Mouse (Mus musculus) lung, embryonic 14.5 days (tissue): ENCODE measurements around the gene Nmrk1. TPM values are rescaled to one million over a fixed set of nuclear protein-coding genes. Genes with fewer than 3 reads are reported as not detected.

Experiments
- ATAC-seq: fragments of 200-750 bp; cut with Nextera tagmentation; 2 replicates; pipeline ENCODE4 v1.8.0; 2017; ENCODE audit warnings: mild to moderate bottlenecking, moderate TSS enrichment, moderate library complexity; ENCODE audit not compliant: insufficient read depth
- DNase-seq: peaks from one replicate; pipeline ENCODE4 v3.0.0-alpha.2; 2015
- H3K27ac ChIP-seq: fragments of 300-500 bp; sonication (generic); 2 replicates; pipeline ENCODE4 v1.5.1; 2014; ENCODE audit warnings: low read depth, mild to moderate bottlenecking, moderate library complexity
- H3K27me3 ChIP-seq: fragments of 300-500 bp; sonication (generic); 2 replicates; pipeline ENCODE4 v1.6.1; 2014; ENCODE audit warnings: low read length, control low read depth; ENCODE audit not compliant: insufficient read depth
- H3K36me3 ChIP-seq: fragments of 300-500 bp; sonication (generic); 2 replicates; pipeline ENCODE4 v1.6.1; 2014; ENCODE audit warnings: control low read depth; ENCODE audit not compliant: insufficient read depth
- H3K4me1 ChIP-seq: fragments of 300-500 bp; sonication (generic); 2 replicates; pipeline ENCODE4 v1.6.1; 2014; ENCODE audit warnings: antibody characterized with exemption, control low read depth; ENCODE audit not compliant: insufficient read depth
- H3K4me2 ChIP-seq: fragments of 300-500 bp; sonication (generic); 2 replicates; pipeline ENCODE4 v1.6.1; 2014; ENCODE audit warnings: mild to moderate bottlenecking
- H3K4me3 ChIP-seq: fragments of 300-500 bp; sonication (generic); 2 replicates; pipeline ENCODE4 v1.5.1; 2014; ENCODE audit warnings: low read depth, low read length
- H3K9ac ChIP-seq: fragments of 300-500 bp; sonication (generic); 2 replicates; pipeline ENCODE4 v1.6.1; 2014
- H3K9me3 ChIP-seq: fragments of 300-500 bp; sonication (generic); 2 replicates; pipeline ENCODE4 v1.6.1; 2016; ENCODE audit warnings: low read depth, low read length, control low read depth
- CTCF ChIP-seq: IDR thresholded peaks from 2 replicates; pipeline ENCODE4 v1.5.1; 2016; ENCODE audit warnings: antibody characterized with exemption, low read depth
- WGBS: fragments of 180-500 bp; shearing (Covaris S2); extraction: QIAGEN DNeasy Blood & Tissue Kit; methylation state at CpG from one replicate; pipeline ENCODE4 v1.1.7; 2014; 5-methylcytosine and 5-hydroxymethylcytosine counted together
- polyA plus RNA-seq: library from polyadenylated mRNA; unstranded; fragments of >200 nt; fragmentation: Nextera tagmentation; extraction: Ambion mirVana; gene quantifications from 2 replicates; pipeline ENCODE4 v1.2.1, GENCODE M21; 2014

Nmrk1 gene
- polyA plus RNA-seq, 1 experiment from 2014 or later: 8.4 TPM

DNA sequence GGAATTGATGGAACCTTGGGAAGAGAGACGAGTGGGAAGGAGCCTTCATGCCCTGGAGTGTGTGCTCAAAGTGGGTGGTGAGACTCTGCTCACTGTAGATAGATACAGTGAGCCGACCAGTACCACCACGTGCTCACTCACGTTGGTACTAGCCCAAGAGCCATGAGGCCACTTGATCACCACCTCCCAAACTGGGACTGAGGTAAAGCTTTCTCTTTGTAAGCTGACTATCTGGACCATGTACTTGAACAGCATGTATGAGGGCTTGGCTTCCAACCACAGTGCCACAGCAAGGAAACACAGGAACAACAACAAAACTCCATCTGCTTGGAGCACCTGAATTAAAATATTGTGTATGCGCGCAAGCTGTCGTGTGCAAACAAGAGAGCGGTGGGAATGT, 42.5 kb upstream of the Nmrk1 start:
- H3K27ac ChIP-seq: no peak overlapping the region
- no peak overlapping the region for H3K4me3 ChIP-seq
- 69% methylated on average over 8 of the region's 8 CpGs for WGBS
- H3K4me1 ChIP-seq: no peaks in the 10 kb centered on the region
- no peak for TF ChIP-seq CTCF
- 0 out of 2 replicates have a peak, but pooled peaks cover 3% of the 10 kb centered on the region for H3K36me3 ChIP-seq
- H3K9me3 ChIP-seq: no peaks in the 10 kb centered on the region
- DNase-seq (no peak), ATAC-seq (no peak)
- H3K4me2 ChIP-seq: no peak overlapping the region
- H3K9ac ChIP-seq: no peak overlapping the region
- H3K27me3 ChIP-seq: no peaks in the 10 kb centered on the region

DNA sequence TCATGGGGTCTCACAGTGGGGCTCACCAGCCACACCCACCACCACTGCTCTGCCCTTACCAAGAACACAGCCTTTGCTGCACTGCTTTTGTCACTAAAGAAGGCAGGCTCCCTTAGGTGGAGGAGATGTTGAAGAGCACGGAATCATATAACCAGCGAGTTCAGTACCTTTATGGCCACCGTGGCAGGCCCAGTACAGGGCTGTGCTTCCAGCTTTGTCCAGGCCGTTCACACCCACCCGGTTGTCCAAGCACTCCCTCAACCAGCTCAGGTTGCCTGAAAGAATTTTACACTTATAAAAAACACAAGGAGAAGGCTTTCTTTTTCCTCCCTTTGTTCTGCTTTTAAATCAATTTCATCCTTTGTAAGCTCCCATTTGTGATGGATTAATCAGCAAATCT, 41.5 kb upstream of the Nmrk1 start:
- no peak for ATAC-seq
- 63% methylated on average over 5 of the region's 5 CpGs for WGBS
- no peak overlapping the region for H3K4me3 ChIP-seq
- no peak overlapping the region for H3K4me2 ChIP-seq
- 0 out of 2 replicates have a peak, but pooled peaks cover 3% of the 10 kb centered on the region for H3K36me3 ChIP-seq
- no peak for DNase-seq
- TF ChIP-seq CTCF: no peak
- no peaks in the 10 kb centered on the region for H3K27me3 ChIP-seq
- H3K4me1 ChIP-seq: no peaks in the 10 kb centered on the region
- H3K9ac ChIP-seq: no peak overlapping the region
- no peaks in the 10 kb centered on the region for H3K9me3 ChIP-seq
- peak overlapping the region; percentile 30; the same call in 1 of the 2 replicates for H3K27ac ChIP-seq

DNA sequence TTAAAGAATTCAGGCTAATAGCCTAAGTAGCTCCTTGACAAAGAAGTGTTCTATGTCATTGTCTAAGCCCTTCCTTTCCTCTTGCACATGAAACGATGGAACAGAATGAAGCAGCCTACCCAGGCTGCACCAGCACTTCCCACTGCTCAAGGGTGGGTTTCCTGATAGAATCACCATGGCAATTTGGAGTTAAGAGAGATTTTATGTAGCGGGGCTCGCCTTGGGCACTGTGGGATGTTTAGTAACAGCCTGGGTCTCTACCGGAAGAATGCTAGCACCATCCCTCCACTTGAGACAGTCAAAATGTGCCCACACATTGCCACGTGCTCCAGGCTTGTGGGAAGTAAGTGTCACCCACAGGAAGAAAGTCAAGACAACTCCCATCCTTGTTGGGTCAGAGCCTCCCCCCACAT, 40.8 kb upstream of the Nmrk1 start:
- H3K4me2 ChIP-seq: no peak overlapping the region
- no peak overlapping the region for H3K9ac ChIP-seq
- H3K36me3 ChIP-seq: 0 out of 2 replicates have a peak, but pooled peaks cover 3% of the 10 kb centered on the region
- H3K4me1 ChIP-seq: no peaks in the 10 kb centered on the region
- H3K4me3 ChIP-seq: no peak overlapping the region
- H3K27me3 ChIP-seq: no peaks in the 10 kb centered on the region
- H3K9me3 ChIP-seq: no peaks in the 10 kb centered on the region
- DNase-seq (no peak), ATAC-seq (no peak)
- WGBS: 47% methylated on average over 5 of the region's 5 CpGs
- TF ChIP-seq CTCF: no peak
- H3K27ac ChIP-seq: no peak overlapping the region; the same call in 1 of the 2 replicates

DNA sequence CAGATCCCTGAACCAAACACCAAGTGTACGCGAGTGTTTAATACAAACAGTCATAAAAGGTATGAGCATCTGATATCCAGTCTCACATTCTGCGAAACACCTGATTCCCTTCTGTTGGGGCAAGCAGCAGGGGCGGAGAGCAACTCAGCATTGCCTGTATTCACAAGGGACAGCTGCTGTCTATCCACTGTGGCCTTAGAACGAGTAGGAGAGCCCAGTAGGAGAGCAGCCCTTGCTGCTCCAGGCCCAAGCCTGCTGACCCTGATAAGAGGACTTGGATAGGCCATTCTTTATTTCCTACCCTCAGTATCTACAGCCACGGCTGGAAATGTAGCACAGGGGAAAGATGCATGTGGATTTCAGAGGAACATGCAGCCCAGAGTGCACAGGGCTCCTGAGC, 38.8 kb upstream of the Nmrk1 start:
- H3K9ac ChIP-seq: no peak overlapping the region
- H3K36me3 ChIP-seq: 0 out of 2 replicates have a peak, but pooled peaks cover 3% of the 10 kb centered on the region
- no peaks in the 10 kb centered on the region for H3K27me3 ChIP-seq
- TF ChIP-seq CTCF: no peak
- H3K9me3 ChIP-seq: no peaks in the 10 kb centered on the region
- ATAC-seq (no peak), DNase-seq (no peak)
- H3K4me2 ChIP-seq: no peak overlapping the region
- no peak overlapping the region for H3K4me3 ChIP-seq
- H3K27ac ChIP-seq: no peak overlapping the region
- no peaks in the 10 kb centered on the region for H3K4me1 ChIP-seq
- 66% methylated on average over 6 of the region's 6 CpGs for WGBS

DNA sequence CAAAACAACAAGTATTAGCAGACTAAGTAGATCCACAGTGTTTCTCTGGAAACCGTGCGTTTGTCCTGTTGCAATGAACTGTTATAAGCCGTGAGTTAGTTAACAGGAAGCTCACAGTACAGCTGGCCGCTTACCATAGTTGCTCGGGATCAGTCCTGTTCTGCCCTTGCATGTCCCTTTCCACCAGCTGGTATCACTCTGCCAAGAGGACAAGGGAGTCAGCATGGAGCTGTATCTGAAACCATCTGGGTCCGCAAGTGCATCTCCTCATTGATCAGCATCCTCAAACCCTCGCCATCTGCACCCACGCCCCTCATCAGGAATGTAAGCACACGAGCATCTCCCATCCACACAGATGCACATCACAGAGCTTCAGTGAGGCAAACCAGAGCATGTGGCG, 38.0 kb upstream of the Nmrk1 start:
- no peak for TF ChIP-seq CTCF
- Histone ChIP-seq H3K9me3 (no peaks in the 10 kb centered on the region), H3K9ac (no peak overlapping the region), H3K27ac (no peak overlapping the region), H3K4me3 (no peak overlapping the region), H3K4me2 (no peak overlapping the region), H3K36me3 (0 out of 2 replicates have a peak, but pooled peaks cover 3% of the 10 kb centered on the region), H3K27me3 (no peaks in the 10 kb centered on the region), H3K4me1 (no peaks in the 10 kb centered on the region)
- DNase-seq: no peak
- WGBS: 71% methylated on average over 10 of the region's 10 CpGs
- ATAC-seq: no peak

DNA sequence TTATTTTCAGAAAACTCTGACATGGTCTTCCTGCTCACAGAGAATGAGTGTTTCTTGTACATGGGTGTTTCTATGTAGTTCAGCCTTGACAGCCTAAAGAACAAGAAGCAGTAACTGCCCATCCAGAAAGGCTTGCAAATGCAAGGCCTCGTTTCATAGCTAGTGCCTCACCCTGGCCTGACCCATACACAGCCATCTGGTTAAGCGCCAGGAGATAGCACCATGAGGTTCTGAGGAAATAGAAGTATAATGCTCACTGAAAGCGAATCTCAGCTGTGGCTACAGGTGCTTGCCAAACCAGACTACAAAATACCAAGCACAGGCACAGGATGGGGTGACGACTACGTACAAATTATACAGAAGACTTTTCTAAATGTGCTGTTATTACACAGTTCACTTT, 34.9 kb upstream of the Nmrk1 start:
- 81% methylated on average over 5 of the region's 5 CpGs for WGBS

DNA sequence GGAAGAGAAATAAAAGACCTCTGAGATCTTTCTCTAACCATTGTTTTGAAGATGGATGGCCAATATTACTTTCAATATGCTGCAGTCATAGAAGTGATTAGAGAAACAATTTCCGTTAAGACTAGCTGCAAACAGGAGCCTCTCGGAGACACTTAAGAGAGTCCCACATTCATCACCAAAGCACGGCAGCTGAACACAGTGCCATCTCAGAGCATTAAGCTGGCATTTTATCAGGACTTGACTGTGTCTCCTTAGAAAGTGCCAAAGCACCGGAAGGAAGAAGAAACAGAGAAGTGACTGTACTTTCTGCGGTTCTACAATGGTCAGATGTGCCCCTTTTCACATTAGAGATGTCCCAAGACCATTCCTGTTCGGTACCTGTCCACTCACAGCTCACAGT, 34.0 kb upstream of the Nmrk1 start:
- no peak overlapping the region for H3K4me2 ChIP-seq
- 67% methylated on average over 6 of the region's 6 CpGs for WGBS

More for the DNA sequence above, 34.9 kb upstream of the Nmrk1 start:
- Histone ChIP-seq H3K9me3 (no peaks in the 10 kb centered on the region), H3K4me1 (no peaks in the 10 kb centered on the region), H3K36me3 (no peaks in the 10 kb centered on the region), H3K4me3 (no peak overlapping the region), H3K4me2 (no peak overlapping the region), H3K9ac (no peak overlapping the region), H3K27me3 (no peaks in the 10 kb centered on the region), H3K27ac (no peak overlapping the region)
- DNase-seq (no peak), ATAC-seq (no peak)
- TF ChIP-seq CTCF: no peak

More for the DNA sequence above, 34.0 kb upstream of the Nmrk1 start:
- TF ChIP-seq CTCF: no peak
- DNase-seq (no peak), ATAC-seq (no peak)
- no peaks in the 10 kb centered on the region for H3K4me1 ChIP-seq
- H3K36me3 ChIP-seq: no peaks in the 10 kb centered on the region
- H3K4me3 ChIP-seq: no peak overlapping the region
- H3K9me3 ChIP-seq: no peaks in the 10 kb centered on the region
- H3K9ac ChIP-seq: no peak overlapping the region
- no peak overlapping the region for H3K27ac ChIP-seq
- H3K27me3 ChIP-seq: no peaks in the 10 kb centered on the region
